In the genomic region with DNA sequence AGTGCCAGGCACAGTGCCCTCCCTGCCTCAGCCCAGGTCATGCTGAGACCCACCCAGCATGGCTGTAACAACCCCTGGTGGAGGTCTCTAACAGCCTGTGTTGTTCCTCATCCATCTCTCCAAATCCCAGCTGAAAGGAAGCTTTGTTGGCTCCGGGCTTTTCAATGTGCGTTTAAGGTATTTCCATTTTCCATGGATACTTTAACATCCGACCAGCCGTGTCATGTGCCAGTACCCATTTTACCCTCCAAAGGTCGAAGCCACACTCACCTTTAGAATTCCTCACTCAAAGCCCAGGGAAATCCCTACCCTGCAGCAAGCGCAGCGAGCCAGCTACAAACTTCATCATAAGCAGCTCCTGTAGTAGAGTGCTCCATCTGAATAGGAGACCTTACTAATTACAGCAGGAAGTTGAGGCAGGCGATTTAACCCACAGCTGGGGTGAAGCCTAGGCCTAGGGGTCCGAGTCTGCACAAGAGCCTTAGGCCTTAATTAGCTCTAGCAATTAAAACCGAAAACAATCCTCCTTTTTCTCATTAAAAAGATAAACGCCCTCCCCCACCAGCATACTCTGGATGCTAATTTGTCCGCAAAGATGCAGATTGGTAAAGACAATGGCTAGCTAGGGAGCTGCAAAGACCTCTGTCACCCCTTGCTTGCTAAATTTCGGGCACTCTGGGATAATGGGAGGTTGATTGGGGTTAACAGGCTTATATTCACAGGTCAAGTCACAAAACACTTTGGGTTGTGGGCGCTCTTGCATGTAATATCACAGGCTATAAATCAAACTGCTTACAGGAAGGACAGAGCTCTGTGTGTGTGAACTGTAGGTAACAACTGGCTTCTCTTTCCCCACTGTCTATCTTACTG, we compare ENCODE assay signal across 16 mouse cellular contexts.
DNase-seq lines count a peak whose midpoint lies in the region; ATAC-seq and TF ChIP-seq lines count a peak whose summit lies in the region.
"Had no signal": no experiment of that assay in that cellular context is flagged by ENCODE, and none has a peak within 500 bp of the region (broad histone marks: within the 10 kb centered on the region; RNA-seq: fewer than 3 reads in every experiment).

No protein-coding gene starts in this region.

- H3K9me3 ChIP-seq in hindbrain, embryonic 11.5 days (ENCODE audit: control insufficient read depth, low read length) = no peaks in the 10 kb centered on the region
- no peaks in the 10 kb centered on the region for H3K9me3 ChIP-seq in hindbrain, postnatal 0 days (ENCODE audit: low read length)
- H3K9me3 ChIP-seq in midbrain, embryonic 14.5 days (ENCODE audit: control insufficient read depth, low read length) = no peaks in the 10 kb centered on the region
- H3K9me3 ChIP-seq in midbrain, postnatal 0 days (ENCODE audit: low read length) = no peaks in the 10 kb centered on the region
- H3K9me3 ChIP-seq in hindbrain, embryonic 15.5 days = no peaks in the 10 kb centered on the region
- no peaks in the 10 kb centered on the region for H3K9me3 ChIP-seq in intestine, embryonic 16.5 days (ENCODE audit: control insufficient read depth, low read length)
- H3K9me3 ChIP-seq: heart, embryonic 13.5 days; liver, embryonic 15.5 days had no signal

- WGBS in hindbrain, embryonic 11.5 days = 27% methylated on average over 14 of the region's 14 CpGs
- 27% methylated on average over 14 of the region's 14 CpGs for WGBS in hindbrain, postnatal 0 days
- WGBS in midbrain, embryonic 14.5 days = 16% methylated on average over 14 of the region's 14 CpGs
- WGBS in midbrain, postnatal 0 days = 25% methylated on average over 14 of the region's 14 CpGs
- 15% methylated on average over 14 of the region's 14 CpGs for WGBS in hindbrain, embryonic 15.5 days
- 62% methylated on average over 14 of the region's 14 CpGs for WGBS in intestine, embryonic 16.5 days

- ATAC-seq in hindbrain, embryonic 11.5 days (ENCODE audit: low FRiP score) = no peak
- ATAC-seq in hindbrain, postnatal 0 days = no peak
- no peak for ATAC-seq in midbrain, embryonic 14.5 days (ENCODE audit: low FRiP score, low TSS enrichment)
- no peak for ATAC-seq in midbrain, postnatal 0 days (ENCODE audit: low FRiP score)
- peak; percentile 51; the same call in 1 of the 2 replicates for ATAC-seq in hindbrain, embryonic 15.5 days (ENCODE audit: low FRiP score, low read depth)
- no peak for ATAC-seq in intestine, embryonic 16.5 days

- no peak overlapping the region for H3K4me2 ChIP-seq in hindbrain, embryonic 11.5 days (replicated peaks; ENCODE audit: low read depth, low read length)
- H3K4me2 ChIP-seq in hindbrain, postnatal 0 days (ENCODE audit: low read depth, low read length) = no peak overlapping the region
- no peak overlapping the region for H3K4me2 ChIP-seq in midbrain, embryonic 14.5 days (ENCODE audit: low read length)
- H3K4me2 ChIP-seq in midbrain, postnatal 0 days (ENCODE audit: low read depth, low read length, poor library complexity, severe bottlenecking) = no peak overlapping the region
- no peak overlapping the region for H3K4me2 ChIP-seq in hindbrain, embryonic 15.5 days
- no peak overlapping the region for H3K4me2 ChIP-seq in intestine, embryonic 16.5 days (ENCODE audit: low read depth, low read length)
- H3K4me2 ChIP-seq: heart, embryonic 13.5 days; liver, embryonic 15.5 days had no signal

- no peaks in the 10 kb centered on the region for H3K36me3 ChIP-seq in hindbrain, embryonic 11.5 days (ENCODE audit: control insufficient read depth, insufficient read depth, low read length)
- H3K36me3 ChIP-seq in hindbrain, postnatal 0 days (ENCODE audit: insufficient read depth, low read length) = no peaks in the 10 kb centered on the region
- no peaks in the 10 kb centered on the region for H3K36me3 ChIP-seq in midbrain, embryonic 14.5 days (ENCODE audit: control insufficient read depth, insufficient read depth, low read length)
- H3K36me3 ChIP-seq in midbrain, postnatal 0 days (ENCODE audit: insufficient read depth, low read length) = no peaks in the 10 kb centered on the region
- H3K36me3 ChIP-seq in hindbrain, embryonic 15.5 days = no peaks in the 10 kb centered on the region
- H3K36me3 ChIP-seq in intestine, embryonic 16.5 days (ENCODE audit: control insufficient read depth, insufficient read depth, low read length) = no peaks in the 10 kb centered on the region
- H3K36me3 ChIP-seq: heart, embryonic 13.5 days; liver, embryonic 15.5 days had no signal

- no peak for TF ChIP-seq CTCF in hindbrain, postnatal 0 days (IDR thresholded peaks at IDR 0.05; ENCODE audit: low read depth)
- TF ChIP-seq CTCF in midbrain, postnatal 0 days (IDR thresholded peaks at IDR 0.05) = no peak

- peak; percentile 48 for DNase-seq in hindbrain, embryonic 11.5 days (ENCODE audit: low spot score)
- DNase-seq in hindbrain, postnatal 0 days (ENCODE audit: low spot score) = no peak
- peak; percentile 32 for DNase-seq in midbrain, embryonic 14.5 days
- DNase-seq in midbrain, postnatal 0 days (ENCODE audit: low spot score) = no peak
- DNase-seq in retina, postnatal 1 day = peak; percentile 87
- DNase-seq in lung, postnatal 4 days = no peak
- DNase-seq: adrenal gland, postnatal 14 days; cerebellum, postnatal 25 days; gastrocnemius, postnatal 14 days; layer of hippocampus, adult 9-11 months; left cerebral cortex, postnatal 4 days had no signal

- H3K27ac ChIP-seq in hindbrain, embryonic 11.5 days (ENCODE audit: low read depth, low read length) = no peak overlapping the region
- H3K27ac ChIP-seq in hindbrain, postnatal 0 days = no peak overlapping the region
- no peak overlapping the region; the same call in 1 of the 2 replicates for H3K27ac ChIP-seq in midbrain, embryonic 14.5 days (replicated peaks; ENCODE audit: low read depth, low read length)
- no peak overlapping the region for H3K27ac ChIP-seq in midbrain, postnatal 0 days (ENCODE audit: low read depth, low read length)
- H3K27ac ChIP-seq in hindbrain, embryonic 15.5 days (replicated peaks) = no peak overlapping the region
- H3K27ac ChIP-seq in intestine, embryonic 16.5 days (ENCODE audit: low read length) = no peak overlapping the region
- H3K27ac ChIP-seq: heart, embryonic 13.5 days; liver, embryonic 15.5 days had no signal

- 0 out of 2 replicates have a peak, but pooled peaks cover 2% of the 10 kb centered on the region for H3K4me1 ChIP-seq in hindbrain, embryonic 11.5 days (replicated peaks; ENCODE audit: control insufficient read depth, insufficient read depth, low read length)
- H3K4me1 ChIP-seq in hindbrain, postnatal 0 days (ENCODE audit: insufficient read depth, low read length) = no peaks in the 10 kb centered on the region
- peaks cover 8% of the 10 kb centered on the region; the same call in 1 of the 2 replicates for H3K4me1 ChIP-seq in midbrain, embryonic 14.5 days (ENCODE audit: control insufficient read depth, insufficient read depth, low read length)
- no peaks in the 10 kb centered on the region for H3K4me1 ChIP-seq in midbrain, postnatal 0 days (ENCODE audit: insufficient read depth, low read length)
- peaks cover 10% of the 10 kb centered on the region for H3K4me1 ChIP-seq in hindbrain, embryonic 15.5 days (replicated peaks)
- H3K4me1 ChIP-seq in intestine, embryonic 16.5 days (ENCODE audit: control insufficient read depth, insufficient read depth, low read length) = no peaks in the 10 kb centered on the region
- H3K4me1 ChIP-seq: heart, embryonic 13.5 days; liver, embryonic 15.5 days had no signal

- no peak overlapping the region for H3K4me3 ChIP-seq in hindbrain, embryonic 11.5 days (ENCODE audit: low read depth, low read length)
- H3K4me3 ChIP-seq in hindbrain, postnatal 0 days (ENCODE audit: low read length) = no peak overlapping the region
- H3K4me3 ChIP-seq in midbrain, embryonic 14.5 days (replicated peaks; ENCODE audit: low read depth, low read length) = no peak overlapping the region
- H3K4me3 ChIP-seq in midbrain, postnatal 0 days (ENCODE audit: low read depth, low read length) = no peak overlapping the region
- H3K4me3 ChIP-seq in hindbrain, embryonic 15.5 days = no peak overlapping the region
- no peak overlapping the region for H3K4me3 ChIP-seq in intestine, embryonic 16.5 days (ENCODE audit: low read length)
- H3K4me3 ChIP-seq: heart, embryonic 13.5 days; liver, embryonic 15.5 days; myocyte had no signal

- H3K9ac ChIP-seq in hindbrain, embryonic 11.5 days (ENCODE audit: low read depth, low read length) = no peak overlapping the region
- no peak overlapping the region for H3K9ac ChIP-seq in hindbrain, postnatal 0 days (replicated peaks; ENCODE audit: low read length)
- H3K9ac ChIP-seq in midbrain, embryonic 14.5 days (replicated peaks; ENCODE audit: low read length) = no peak overlapping the region
- no peak overlapping the region for H3K9ac ChIP-seq in midbrain, postnatal 0 days (replicated peaks; ENCODE audit: low read length, poor library complexity, severe bottlenecking)
- H3K9ac ChIP-seq in hindbrain, embryonic 15.5 days = no peak overlapping the region
- H3K9ac ChIP-seq in intestine, embryonic 16.5 days (ENCODE audit: low read depth, low read length) = no peak overlapping the region
- H3K9ac ChIP-seq: heart, embryonic 13.5 days; liver, embryonic 15.5 days had no signal

- no peaks in the 10 kb centered on the region; the same call in 1 of the 2 replicates for H3K27me3 ChIP-seq in hindbrain, embryonic 11.5 days (ENCODE audit: control insufficient read depth, insufficient read depth, low read length)
- no peaks in the 10 kb centered on the region for H3K27me3 ChIP-seq in hindbrain, postnatal 0 days (ENCODE audit: insufficient read depth, low read length)
- H3K27me3 ChIP-seq in midbrain, embryonic 14.5 days (ENCODE audit: control insufficient read depth, insufficient read depth, low read length) = no peaks in the 10 kb centered on the region
- H3K27me3 ChIP-seq in midbrain, postnatal 0 days (ENCODE audit: insufficient read depth, low read length) = no peaks in the 10 kb centered on the region
- no peaks in the 10 kb centered on the region for H3K27me3 ChIP-seq in hindbrain, embryonic 15.5 days
- H3K27me3 ChIP-seq in intestine, embryonic 16.5 days (replicated peaks; ENCODE audit: control insufficient read depth, insufficient read depth, low read length) = no peaks in the 10 kb centered on the region
- H3K27me3 ChIP-seq: heart, embryonic 13.5 days; liver, embryonic 15.5 days had no signal

Comparison
In these comparisons a context has a peak if more than half of its experiments do, and no peak if none do; other contexts are left out.
1. DNase-seq: peak in hindbrain, embryonic 11.5 days (single experiment), midbrain, embryonic 14.5 days (single experiment) and retina, postnatal 1 day (single experiment); none in hindbrain, postnatal 0 days (single experiment), midbrain, postnatal 0 days (single experiment) and lung, postnatal 4 days (0 of 2).